In the genomic region with DNA sequence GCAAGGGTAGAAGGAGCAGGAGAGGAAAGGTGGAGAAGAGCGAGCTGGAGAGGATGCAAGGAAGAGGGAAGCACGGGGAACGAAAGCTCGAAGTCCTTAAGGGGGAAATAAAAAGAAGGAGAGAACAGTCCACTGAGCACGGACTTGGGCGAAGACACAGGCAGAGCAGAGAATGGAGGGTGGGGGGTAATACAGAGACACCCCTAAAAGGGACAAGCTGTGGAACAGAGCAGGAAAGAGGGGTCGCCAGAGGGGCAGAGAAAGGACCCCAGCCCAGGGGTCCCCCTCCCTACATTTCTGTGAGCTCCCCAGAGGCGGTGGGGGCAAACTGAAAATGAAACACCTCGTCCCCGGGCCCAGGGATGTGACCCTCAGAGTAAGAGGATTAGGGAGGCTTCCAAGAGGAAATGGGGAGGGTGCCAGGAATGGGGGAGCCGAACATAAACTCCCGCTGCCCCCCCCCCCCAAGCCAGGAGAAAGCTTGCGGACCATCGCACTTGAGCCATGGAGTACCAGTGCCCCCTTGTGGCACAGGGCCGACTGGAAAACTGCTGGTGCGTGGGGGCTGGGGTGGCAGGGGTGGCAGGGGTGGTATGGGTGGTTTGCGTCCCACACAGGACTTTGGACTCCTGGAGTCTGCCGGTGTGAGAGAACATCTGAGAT, we compare ENCODE assay signal across 8 mouse cellular contexts.
A peak's percentile ranks its signal among the peaks of the same experiment; 100 is the strongest.
DNase-seq lines count a peak whose midpoint lies in the region; ATAC-seq and TF ChIP-seq lines count a peak whose summit lies in the region.

No protein-coding gene starts in this region.

- ATAC-seq in embryonic facial prominence, embryonic 12.5 days (ENCODE audit: insufficient number of reproducible peaks, insufficient read depth, low FRiP score, low TSS enrichment): peak; percentile 35; the same call in 1 of the 2 replicates
- peak; percentile 47 for ATAC-seq in lung, postnatal 0 days
- no peak for ATAC-seq in erythroid progenitor cell, adult 5-6 weeks (replicated peaks; ENCODE audit: low FRiP score, poor library complexity, severe bottlenecking)

- peak; percentile 82 for TF ChIP-seq CTCF in lung, postnatal 0 days (IDR thresholded peaks at IDR 0.05)

- H3K4me3 ChIP-seq in embryonic facial prominence, embryonic 12.5 days: no peak overlapping the region
- peak overlapping the region; percentile 31 for H3K4me3 ChIP-seq in lung, postnatal 0 days (ENCODE audit: low read depth, low read length)

- H3K9me3 ChIP-seq in embryonic facial prominence, embryonic 12.5 days: no peaks in the 10 kb centered on the region
- no peaks in the 10 kb centered on the region for H3K9me3 ChIP-seq in lung, postnatal 0 days (ENCODE audit: low read length)

- DNase-seq in B cell, adult 2 months: peak; percentile 34 to 48
- peak; percentile 62 for DNase-seq in NIH3T3 (ENCODE audit: low read depth)
- DNase-seq in heart, postnatal 10 days: peak; percentile 42 to 68
- peak; percentile 66 to 84 for DNase-seq in kidney, postnatal 36 days
- peak; percentile 50 for DNase-seq in lung, postnatal 0 days (ENCODE audit: low spot score)
- DNase-seq in ovary, postnatal 14 days (ENCODE audit: low spot score): peak; percentile 37

- 23% methylated on average over 18 of the region's 18 CpGs for WGBS in embryonic facial prominence, embryonic 12.5 days
- WGBS in lung, postnatal 0 days: 19% methylated on average over 11 of the region's 18 CpGs

- TF ChIP-seq EP300 in lung, postnatal 0 days (IDR thresholded peaks at IDR 0.05): no peak

- no peak overlapping the region for H3K27ac ChIP-seq in embryonic facial prominence, embryonic 12.5 days
- H3K27ac ChIP-seq in lung, postnatal 0 days (ENCODE audit: low read length): no peak overlapping the region

- H3K4me2 ChIP-seq in embryonic facial prominence, embryonic 12.5 days (replicated peaks): peak overlapping the region; percentile 34
- H3K4me2 ChIP-seq in lung, postnatal 0 days (replicated peaks; ENCODE audit: low read depth, low read length): peak overlapping the region; percentile 56

- H3K36me3 ChIP-seq in embryonic facial prominence, embryonic 12.5 days: no peaks in the 10 kb centered on the region
- H3K36me3 ChIP-seq in lung, postnatal 0 days (ENCODE audit: insufficient read depth, low read length): no peaks in the 10 kb centered on the region

- H3K4me1 ChIP-seq in embryonic facial prominence, embryonic 12.5 days: no peaks in the 10 kb centered on the region
- no peaks in the 10 kb centered on the region for H3K4me1 ChIP-seq in lung, postnatal 0 days (ENCODE audit: insufficient read depth, low read depth, low read length)

- intact Hi-C loops in heart, postnatal 10 days (cut with DNase I): loop anchor here (1.0 to 5.0 kb wide), 5 partner anchors 51 to 444 kb away; no protein-coding TSS in a partner anchor

- H3K27me3 ChIP-seq in embryonic facial prominence, embryonic 12.5 days: peaks cover 15% of the 10 kb centered on the region
- no peaks in the 10 kb centered on the region; the same call in 1 of the 2 replicates for H3K27me3 ChIP-seq in lung, postnatal 0 days (replicated peaks; ENCODE audit: insufficient read depth, low read length)

- H3K9ac ChIP-seq in embryonic facial prominence, embryonic 12.5 days: no peak overlapping the region
- H3K9ac ChIP-seq in lung, postnatal 0 days (replicated peaks; ENCODE audit: low read depth): no peak overlapping the region
